Mouse (Mus musculus): ENCODE results near the gene Psg21. TPM values are rescaled to one million over a fixed set of nuclear protein-coding genes. Genes with fewer than 3 reads are reported as not detected.
"Not testable (repeated sequence)": the region's sequence is repeated elsewhere in the genome, so short reads cannot be mapped to it uniquely, and the experiment has no call there.

Gene Psg21
- 3.3 and 9.5 TPM in 2 replicates for polyA plus RNA-seq (2011; ENCODE audit: insufficient read depth, insufficient read length, low read depth, missing spikeins)

GRCm38 (mm10) chr7:18656625-18657024, at the start of gene Psg21:
Psg21 (minus strand) TSS chr7:18656725.
- not testable (repeated sequence) for H3K4me1 ChIP-seq (ENCODE audit: control insufficient read depth, insufficient read depth, low read length); H3K27ac ChIP-seq (ENCODE audit: insufficient read depth, low read length); H3K36me3 ChIP-seq (ENCODE audit: control insufficient read depth, insufficient read depth, low read length, poor library complexity, severe bottlenecking); H3K9ac ChIP-seq (ENCODE audit: low read depth, poor library complexity, severe bottlenecking); H3K27me3 ChIP-seq (ENCODE audit: control insufficient read depth, insufficient read depth, low read length, poor library complexity, severe bottlenecking); H3K9me3 ChIP-seq (replicated peaks; ENCODE audit: control insufficient read depth, insufficient read depth, low read length, poor library complexity, severe bottlenecking); H3K4me3 ChIP-seq (ENCODE audit: low read depth, low read length)

- no peaks in the 10 kb centered on the region for H3K36me3 ChIP-seq (ENCODE audit: control insufficient read depth, insufficient read depth, low read length, poor library complexity, severe bottlenecking)
- TF ChIP-seq POLR2A (IDR thresholded peaks at IDR 0.05; ENCODE audit: insufficient read depth, low read length) = no peak
- TF ChIP-seq CTCF (IDR thresholded peaks at IDR 0.05; ENCODE audit: low read depth, low read length) = no peak
- TF ChIP-seq EP300 (IDR thresholded peaks at IDR 0.05; ENCODE audit: insufficient read depth, low read depth, low read length) = no peak
- no peak within 1 kb of the TSS for H3K9ac ChIP-seq (ENCODE audit: low read depth, poor library complexity, severe bottlenecking)
- H3K27ac ChIP-seq (ENCODE audit: insufficient read depth, low read length) = no peak within 1 kb of the TSS
- no peak within 1 kb of the TSS for H3K4me3 ChIP-seq (ENCODE audit: low read depth, low read length)
- H3K27me3 ChIP-seq (ENCODE audit: control insufficient read depth, insufficient read depth, low read length, poor library complexity, severe bottlenecking) = no peaks in the 10 kb centered on the region
- H3K9me3 ChIP-seq (replicated peaks; ENCODE audit: control insufficient read depth, insufficient read depth, low read length, poor library complexity, severe bottlenecking) = peaks cover 5% of the 10 kb centered on the region; the same call in 1 of the 2 replicates
- H3K4me1 ChIP-seq (ENCODE audit: control insufficient read depth, insufficient read depth, low read length) = no peaks in the 10 kb centered on the region
Measured at GRCm38 (mm10) chr7:18686085-18686484, 29.6 kb upstream of the Psg21 start, which contains the start of gene Psg20. Psg20 (minus strand) TSS chr7:18686185.

GRCm38 (mm10) chr7:18685586-18685985, 29.1 kb upstream of the Psg21 start:
- no peak overlapping the region for H3K9ac ChIP-seq (ENCODE audit: low read depth, poor library complexity, severe bottlenecking)
- peaks cover 5% of the 10 kb centered on the region; the same call in 1 of the 2 replicates for H3K9me3 ChIP-seq (replicated peaks; ENCODE audit: control insufficient read depth, insufficient read depth, low read length, poor library complexity, severe bottlenecking)
- H3K27me3 ChIP-seq (ENCODE audit: control insufficient read depth, insufficient read depth, low read length, poor library complexity, severe bottlenecking) = no peaks in the 10 kb centered on the region
- no peak for TF ChIP-seq CTCF (IDR thresholded peaks at IDR 0.05; ENCODE audit: low read depth, low read length)
- TF ChIP-seq POLR2A (IDR thresholded peaks at IDR 0.05; ENCODE audit: insufficient read depth, low read length) = no peak
- TF ChIP-seq EP300 (IDR thresholded peaks at IDR 0.05; ENCODE audit: insufficient read depth, low read depth, low read length) = no peak
- H3K4me1 ChIP-seq (ENCODE audit: control insufficient read depth, insufficient read depth, low read length) = no peaks in the 10 kb centered on the region
- no peaks in the 10 kb centered on the region for H3K36me3 ChIP-seq (ENCODE audit: control insufficient read depth, insufficient read depth, low read length, poor library complexity, severe bottlenecking)
- no peak overlapping the region for H3K27ac ChIP-seq (ENCODE audit: insufficient read depth, low read length)
- H3K4me3 ChIP-seq (ENCODE audit: low read depth, low read length) = no peak overlapping the region

- TF ChIP-seq POLR2A (IDR thresholded peaks at IDR 0.05; ENCODE audit: insufficient read depth, low read length) = no peak
- no peak for TF ChIP-seq EP300 (IDR thresholded peaks at IDR 0.05; ENCODE audit: insufficient read depth, low read depth, low read length)
- peak; percentile 58 for TF ChIP-seq CTCF (IDR thresholded peaks at IDR 0.05; ENCODE audit: low read depth, low read length)
Measured at GRCm38 (mm10) chr7:18679772-18680171, 23.2 kb upstream of the Psg21 start.

GRCm38 (mm10) chr7:18626921-18627320, 29.6 kb downstream of the Psg21 start:
- not testable (repeated sequence) for H3K9ac ChIP-seq (ENCODE audit: low read depth, poor library complexity, severe bottlenecking); H3K27ac ChIP-seq (ENCODE audit: insufficient read depth, low read length); H3K36me3 ChIP-seq (ENCODE audit: control insufficient read depth, insufficient read depth, low read length, poor library complexity, severe bottlenecking); H3K9me3 ChIP-seq (replicated peaks; ENCODE audit: control insufficient read depth, insufficient read depth, low read length, poor library complexity, severe bottlenecking); H3K4me3 ChIP-seq (ENCODE audit: low read depth, low read length); H3K27me3 ChIP-seq (ENCODE audit: control insufficient read depth, insufficient read depth, low read length, poor library complexity, severe bottlenecking); H3K4me1 ChIP-seq (ENCODE audit: control insufficient read depth, insufficient read depth, low read length)

More at GRCm38 (mm10) chr7:18679772-18680171, 23.2 kb upstream of the Psg21 start:
- Histone ChIP-seq H3K36me3 (ENCODE audit: control insufficient read depth, insufficient read depth, low read length, poor library complexity, severe bottlenecking) (no peaks in the 10 kb centered on the region), H3K9me3 (replicated peaks; ENCODE audit: control insufficient read depth, insufficient read depth, low read length, poor library complexity, severe bottlenecking) (0 out of 2 replicates have a peak, but pooled peaks cover 1% of the 10 kb centered on the region), H3K4me3 (ENCODE audit: low read depth, low read length) (no peak overlapping the region), H3K27ac (ENCODE audit: insufficient read depth, low read length) (no peak overlapping the region), H3K27me3 (ENCODE audit: control insufficient read depth, insufficient read depth, low read length, poor library complexity, severe bottlenecking) (no peaks in the 10 kb centered on the region), H3K4me1 (ENCODE audit: control insufficient read depth, insufficient read depth, low read length) (no peaks in the 10 kb centered on the region), H3K9ac (ENCODE audit: low read depth, poor library complexity, severe bottlenecking) (no peak overlapping the region)

GRCm38 (mm10) chr7:18616401-18616800, 40.1 kb downstream of the Psg21 start, which contains the start of gene Psg23:
Psg23 (minus strand) TSS chr7:18616501.
- not testable (repeated sequence) for H3K36me3 ChIP-seq (ENCODE audit: control insufficient read depth, insufficient read depth, low read length, poor library complexity, severe bottlenecking); H3K4me3 ChIP-seq (ENCODE audit: low read depth, low read length); H3K27me3 ChIP-seq (ENCODE audit: control insufficient read depth, insufficient read depth, low read length, poor library complexity, severe bottlenecking); H3K9ac ChIP-seq (ENCODE audit: low read depth, poor library complexity, severe bottlenecking); H3K27ac ChIP-seq (ENCODE audit: insufficient read depth, low read length); H3K9me3 ChIP-seq (replicated peaks; ENCODE audit: control insufficient read depth, insufficient read depth, low read length, poor library complexity, severe bottlenecking); H3K4me1 ChIP-seq (ENCODE audit: control insufficient read depth, insufficient read depth, low read length)

Other genes with a start within 250 kb of the Psg21 start
- gene Psg28, start 224.7 kb downstream of the Psg21 start, polyA plus RNA-seq (2011; ENCODE audit: insufficient read depth, insufficient read length, low read depth, missing spikeins) = 0.47 and 1.1 TPM in 2 replicates
- not detected in 2 replicates for gene Psg26, start 172.5 kb downstream of the Psg21 start, polyA plus RNA-seq (2011; ENCODE audit: insufficient read depth, insufficient read length, low read depth, missing spikeins)
- 0.40 TPM in 1 of 2 replicates, not detected in the other for gene Psg25, start 124.5 kb downstream of the Psg21 start, polyA plus RNA-seq (2011; ENCODE audit: insufficient read depth, insufficient read length, low read depth, missing spikeins)
- gene Psg27, start 89.4 kb downstream of the Psg21 start, polyA plus RNA-seq (2011; ENCODE audit: insufficient read depth, insufficient read length, low read depth, missing spikeins) = 0.90 and 4.1 TPM in 2 replicates
- gene Psg23, start 40.2 kb downstream of the Psg21 start, polyA plus RNA-seq (2011; ENCODE audit: insufficient read depth, insufficient read length, low read depth, missing spikeins) = 0.68 and 2.2 TPM in 2 replicates
- gene Psg20, start 29.5 kb upstream of the Psg21 start, polyA plus RNA-seq (2011; ENCODE audit: insufficient read depth, insufficient read length, low read depth, missing spikeins) = not detected in 2 replicates
- not detected in 2 replicates for gene Psg22, start 61.4 kb upstream of the Psg21 start, polyA plus RNA-seq (2011; ENCODE audit: insufficient read depth, insufficient read length, low read depth, missing spikeins)
- 1.1 TPM in 2 replicates for gene Psg19, start 141.8 kb upstream of the Psg21 start, polyA plus RNA-seq (2011; ENCODE audit: insufficient read depth, insufficient read length, low read depth, missing spikeins)
- gene Psg17, start 164.9 kb upstream of the Psg21 start, polyA plus RNA-seq (2011; ENCODE audit: insufficient read depth, insufficient read length, low read depth, missing spikeins) = 1.3 and 1.8 TPM in 2 replicates
- gene Mill2, start 183.2 kb upstream of the Psg21 start, polyA plus RNA-seq (2011; ENCODE audit: insufficient read depth, insufficient read length, low read depth, missing spikeins) = 0.35 and 1.1 TPM in 2 replicates
- gene Pglyrp1, start 214.6 kb upstream of the Psg21 start, polyA plus RNA-seq (2011; ENCODE audit: insufficient read depth, insufficient read length, low read depth, missing spikeins) = 1.8 and 3.1 TPM in 2 replicates